Mouse (Mus musculus) lung, embryonic 16.5 days (tissue): Measurements from ENCODE around the gene Gm42742. TPM values are rescaled to one million over a fixed set of nuclear protein-coding genes. Genes with fewer than 3 reads are reported as not detected.

ENCODE experiments used
- ATAC-seq: fragments of 200-750 bp; cut with Nextera tagmentation; 2 replicates; pipeline ENCODE4 v1.8.0; 2017; ENCODE audit warnings: low read depth, mild to moderate bottlenecking, moderate library complexity
- H3K27ac ChIP-seq: fragments of 300-500 bp; sonication (generic); 2 replicates; pipeline ENCODE4 v1.5.1; 2014; ENCODE audit warnings: mild to moderate bottlenecking, control low read depth, low read length
- H3K27me3 ChIP-seq: fragments of 300-500 bp; sonication (generic); 2 replicates; pipeline ENCODE4 v1.6.1; 2014; ENCODE audit warnings: low read depth, low read length, mixed read lengths; ENCODE audit not compliant: control insufficient read depth, insufficient read depth
- H3K36me3 ChIP-seq: fragments of 300-500 bp; sonication (generic); 2 replicates; pipeline ENCODE4 v1.6.1; 2014; ENCODE audit warnings: low read length; ENCODE audit not compliant: control insufficient read depth, insufficient read depth
- H3K4me1 ChIP-seq: fragments of 300-500 bp; sonication (generic); replicated peaks from 2 replicates; pipeline ENCODE4 v1.6.1; 2014; ENCODE audit warnings: low read length, mixed read lengths; ENCODE audit not compliant: control insufficient read depth, insufficient read depth
- H3K4me2 ChIP-seq: fragments of 300-500 bp; sonication (generic); 2 replicates; pipeline ENCODE4 v1.6.1; 2014; ENCODE audit warnings: low read depth, low read length, control low read depth
- H3K4me3 ChIP-seq: fragments of 300-500 bp; sonication (generic); 2 replicates; pipeline ENCODE4 v1.5.1; 2014; ENCODE audit warnings: mild to moderate bottlenecking, low read length, control low read depth
- H3K9ac ChIP-seq: fragments of 300-500 bp; sonication (generic); 2 replicates; pipeline ENCODE4 v1.6.1; 2014; ENCODE audit warnings: low read length, control low read depth
- H3K9me3 ChIP-seq: fragments of 300-500 bp; sonication (generic); 2 replicates; pipeline ENCODE4 v1.6.1; 2016; ENCODE audit warnings: low read length; ENCODE audit not compliant: control insufficient read depth
- WGBS: fragments of 180-500 bp; shearing (Covaris S2); extraction: QIAGEN DNeasy Blood & Tissue Kit; methylation state at CpG from one replicate; pipeline ENCODE4 v1.1.7; 2014; 5-methylcytosine and 5-hydroxymethylcytosine counted together
- polyA plus RNA-seq: library from polyadenylated mRNA; unstranded; fragments of >200 nt; fragmentation: Nextera tagmentation; extraction: Ambion mirVana; gene quantifications from 2 replicates; pipeline ENCODE4 v1.2.1, GENCODE M21; 2015

Gm42742 gene
- polyA plus RNA-seq, 1 experiment from 2014 or later: 39.1 TPM

- H3K9ac ChIP-seq: peak overlapping the region; percentile 70
- no peak for ATAC-seq
- H3K27ac ChIP-seq: peak overlapping the region; percentile 34
- H3K4me1 ChIP-seq: peaks cover 62% of the 10 kb centered on the region
- H3K4me2 ChIP-seq: peak overlapping the region; percentile 85
- WGBS: 42% methylated on average over 5 of the region's 5 CpGs
- no peaks in the 10 kb centered on the region for H3K9me3 ChIP-seq
- no peaks in the 10 kb centered on the region for H3K27me3 ChIP-seq
- H3K36me3 ChIP-seq: peaks cover 22% of the 10 kb centered on the region
- peak overlapping the region; percentile 56 for H3K4me3 ChIP-seq
Measured at GRCm38 (mm10) chr7:127021563-127022527, 948 bp upstream of the Gm42742 start.

GRCm38 (mm10) chr7:127020491-127020890, 406 bp downstream of the Gm42742 start:
- peaks cover 68% of the 10 kb centered on the region for H3K4me1 ChIP-seq
- ATAC-seq: no peak
- peaks cover 25% of the 10 kb centered on the region for H3K36me3 ChIP-seq
- H3K4me3 ChIP-seq: peak overlapping the region; percentile 56
- peak overlapping the region; percentile 85 for H3K4me2 ChIP-seq
- peak overlapping the region; percentile 34 for H3K27ac ChIP-seq
- H3K27me3 ChIP-seq: no peaks in the 10 kb centered on the region
- peak overlapping the region; percentile 70 for H3K9ac ChIP-seq
- no peaks in the 10 kb centered on the region for H3K9me3 ChIP-seq
- 23% methylated on average over 5 of the region's 5 CpGs for WGBS

- H3K4me2 ChIP-seq: peak overlapping the region; percentile 85
- peak overlapping the region; percentile 56 for H3K4me3 ChIP-seq
- H3K36me3 ChIP-seq: peaks cover 27% of the 10 kb centered on the region
- H3K27ac ChIP-seq: peak overlapping the region; percentile 34; the same call in 1 of the 2 replicates
- peaks cover 73% of the 10 kb centered on the region for H3K4me1 ChIP-seq
- H3K27me3 ChIP-seq: no peaks in the 10 kb centered on the region
- WGBS: 55% methylated on average over 3 of the region's 3 CpGs
- H3K9me3 ChIP-seq: no peaks in the 10 kb centered on the region
- H3K9ac ChIP-seq: peak overlapping the region; percentile 70
- ATAC-seq: no peak
Measured at GRCm38 (mm10) chr7:127020031-127020430, 866 bp downstream of the Gm42742 start.

DNA sequence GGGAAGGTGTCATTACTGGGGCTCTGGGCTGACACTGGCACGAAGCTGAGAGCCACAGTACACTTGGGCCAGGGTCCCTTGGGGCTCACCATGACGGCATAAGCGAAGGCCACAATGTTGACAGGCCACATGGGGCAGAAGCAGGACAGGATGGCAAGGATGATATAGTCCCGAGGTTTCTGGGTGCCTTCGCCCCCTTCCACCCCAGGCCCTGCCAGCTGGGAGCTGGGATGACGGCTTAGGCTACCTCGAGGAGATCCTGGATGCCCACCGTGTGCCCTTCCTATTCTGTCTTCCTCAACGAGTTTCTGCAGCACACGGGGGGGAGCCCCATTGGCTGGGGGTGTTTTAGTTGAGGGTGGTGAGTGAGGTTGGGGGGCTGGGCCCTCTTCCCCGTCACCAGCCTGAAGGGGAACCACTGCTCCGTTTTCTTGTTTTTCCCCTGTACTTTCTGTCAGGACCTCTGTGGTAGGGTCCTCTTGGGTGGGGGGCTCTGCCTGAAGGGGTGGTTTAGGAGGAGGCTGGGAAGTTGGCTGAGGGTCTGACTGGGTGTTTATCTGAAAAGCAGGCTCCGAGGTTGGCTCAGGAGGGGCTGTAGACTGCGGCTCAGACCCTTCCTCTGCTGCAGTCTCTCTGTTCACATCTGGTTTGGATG, 1.5 kb downstream of the Gm42742 start:
- no peak overlapping the region; the same call in 1 of the 2 replicates for H3K4me3 ChIP-seq
- peak overlapping the region; percentile 70 for H3K9ac ChIP-seq
- WGBS: 72% methylated on average over 14 of the region's 14 CpGs

GRCm38 (mm10) chr7:127018416-127019305, 2.2 kb downstream of the Gm42742 start:
- Histone ChIP-seq H3K36me3 (peaks cover 21% of the 10 kb centered on the region), H3K27ac (peak overlapping the region; percentile 98), H3K4me1 (peaks cover 73% of the 10 kb centered on the region), H3K27me3 (no peaks in the 10 kb centered on the region), H3K4me3 (no peak overlapping the region), H3K9me3 (no peaks in the 10 kb centered on the region), H3K9ac (peak overlapping the region; percentile 46), H3K4me2 (peak overlapping the region; percentile 18)
- no peak for ATAC-seq
- WGBS: 61% methylated on average over 15 of the region's 15 CpGs

More for the DNA sequence above, 1.5 kb downstream of the Gm42742 start:
- no peaks in the 10 kb centered on the region for H3K9me3 ChIP-seq
- peaks cover 27% of the 10 kb centered on the region for H3K36me3 ChIP-seq
- no peak overlapping the region; the same call in 1 of the 2 replicates for H3K4me2 ChIP-seq
- H3K27ac ChIP-seq: no peak overlapping the region
- H3K4me1 ChIP-seq: peaks cover 76% of the 10 kb centered on the region
- no peak for ATAC-seq
- H3K27me3 ChIP-seq: no peaks in the 10 kb centered on the region

DNA sequence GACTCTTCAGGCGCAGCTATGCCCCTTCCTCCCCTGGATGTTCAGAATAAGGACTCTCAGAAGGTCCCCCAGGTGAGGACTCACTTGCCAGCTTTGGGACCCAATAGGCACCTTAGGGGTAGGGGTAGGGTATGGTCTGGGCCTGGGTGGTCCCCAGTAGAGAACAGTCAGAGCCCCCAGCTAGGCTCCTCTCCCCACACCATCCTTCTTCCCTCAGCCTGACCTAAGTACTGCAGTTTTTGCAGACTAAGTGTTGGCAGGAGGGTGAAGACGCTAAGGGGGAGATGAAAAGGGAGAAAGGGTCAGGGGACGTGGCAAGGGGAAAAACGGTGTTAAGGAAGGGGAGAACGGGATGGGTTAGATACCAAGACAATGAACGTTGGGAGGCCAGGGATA, 2.9 kb downstream of the Gm42742 start:
- Histone ChIP-seq H3K4me1 (peaks cover 68% of the 10 kb centered on the region), H3K4me3 (no peak overlapping the region), H3K36me3 (peaks cover 13% of the 10 kb centered on the region), H3K27me3 (no peaks in the 10 kb centered on the region), H3K9ac (peak overlapping the region; percentile 30), H3K27ac (peak overlapping the region; percentile 98), H3K4me2 (peak overlapping the region; percentile 39), H3K9me3 (no peaks in the 10 kb centered on the region)
- no peak for ATAC-seq
- WGBS: 31% methylated on average over 6 of the region's 6 CpGs

- WGBS: 2% methylated on average over 39 of the region's 39 CpGs
- H3K27me3 ChIP-seq: no peaks in the 10 kb centered on the region
- no peaks in the 10 kb centered on the region for H3K9me3 ChIP-seq
- peaks cover 7% of the 10 kb centered on the region for H3K36me3 ChIP-seq
- H3K4me3 ChIP-seq: peak within 1 kb of the TSS; percentile 59
- peak; percentile 84 for ATAC-seq
- H3K9ac ChIP-seq: peak within 1 kb of the TSS; percentile 77
- peak within 1 kb of the TSS; percentile 80 for H3K4me2 ChIP-seq
- peak within 1 kb of the TSS; percentile 98 for H3K27ac ChIP-seq
- peaks cover 65% of the 10 kb centered on the region for H3K4me1 ChIP-seq
Measured at GRCm38 (mm10) chr7:127016971-127017949, 3.6 kb downstream of the Gm42742 start, which contains the start of gene Pagr1a. Gene Pagr1a, minus strand, starts transcription at chr7:127017352.

GRCm38 (mm10) chr7:127016486-127016938, 4.4 kb downstream of the Gm42742 start:
- Histone ChIP-seq H3K36me3 (peaks cover 5% of the 10 kb centered on the region; the same call in 1 of the 2 replicates), H3K4me2 (peak overlapping the region; percentile 80), H3K9me3 (no peaks in the 10 kb centered on the region), H3K4me3 (peak overlapping the region; percentile 59), H3K27ac (peak overlapping the region; percentile 98), H3K4me1 (peaks cover 57% of the 10 kb centered on the region), H3K27me3 (no peaks in the 10 kb centered on the region), H3K9ac (peak overlapping the region; percentile 77)
- peak; percentile 51 for ATAC-seq
- 0% methylated on average over 22 of the region's 22 CpGs for WGBS
